Mouse (Mus musculus): ENCODE measurements around the gene Eno3.

- TF ChIP-seq TAL1 (IDR thresholded peaks at IDR 0.05; ENCODE audit: low read length) (no peak), GATA1 (IDR thresholded peaks at IDR 0.05; ENCODE audit: low read length) (no peak)
These were observed 27.4 kb upstream of the Eno3 start for GRCm38 (mm10) chr11:70629557-70629956.

All from erythroblast, embryonic 14.5 days (primary cell).